Mouse (Mus musculus) gastrocnemius, postnatal 25 days (tissue): ENCODE measurements around the gene Abca7. TPM values are rescaled to one million over a fixed set of nuclear protein-coding genes. Genes with fewer than 3 reads are reported as not detected.
A peak's percentile ranks its signal among the peaks of the same experiment; 100 is the strongest.
"Not testable (repeated sequence)": the region's sequence is repeated elsewhere in the genome, so short reads cannot be mapped to it uniquely, and the experiment has no call there.

Experiments used
- DNase-seq: peaks from one replicate; pipeline ENCODE4 v3.0.0; 2022
- total RNA-seq, 2 experiments: library from RNA; stranded (reverse); gene quantifications; 1 replicate in 1 of 2; 2 replicates in 1 of 2; pipeline ENCODE4 v1.2.3; 2021

The Abca7 gene
- total RNA-seq, 2 experiments from 2014 or later: 4.9 to 5.7 TPM

DNA sequence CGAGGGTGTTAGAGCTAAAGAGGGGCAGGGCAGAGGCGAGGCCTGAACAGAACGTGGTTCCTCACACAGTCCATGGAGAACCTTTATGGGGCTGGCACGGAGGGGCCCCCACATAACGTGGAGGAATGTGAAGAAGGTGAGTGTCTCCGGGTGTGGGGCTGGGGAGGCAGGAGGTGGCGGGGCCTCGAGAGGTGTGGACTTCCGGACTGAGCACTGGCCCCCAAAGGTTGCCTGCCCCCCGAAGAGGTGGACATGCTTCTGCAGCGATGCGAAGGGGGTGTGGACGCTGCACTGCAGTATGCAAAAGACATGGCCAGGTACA is 25.0 kb downstream of the Abca7 start:
- no peak for DNase-seq

- DNase-seq: no peak
These were observed 25.9 kb downstream of the Abca7 start for GRCm38 (mm10) chr10:80022164-80022563.

DNA sequence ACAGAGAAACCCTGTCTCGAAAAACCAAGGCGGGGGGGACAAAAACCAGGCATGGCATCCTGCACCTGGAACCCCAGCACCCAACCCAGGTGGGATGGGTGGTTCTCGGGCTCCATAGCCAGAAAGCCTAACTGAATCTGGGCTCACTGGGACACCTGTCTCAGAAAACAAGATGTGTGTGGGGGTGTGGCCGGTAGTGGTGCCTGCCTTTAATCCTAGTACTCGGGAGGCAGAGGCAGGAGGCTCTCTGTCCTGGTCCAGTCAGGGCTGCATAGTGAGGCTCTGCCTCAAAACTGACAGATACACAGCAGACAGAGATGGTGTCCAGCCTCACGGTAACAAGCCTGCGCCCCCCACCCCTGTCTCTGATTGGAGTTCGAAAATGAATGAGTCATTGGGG is 26.5 kb downstream of the Abca7 start:
- no peak for DNase-seq

- no peak for DNase-seq
These were observed 27.5 kb downstream of the Abca7 start for GRCm38 (mm10) chr10:80023758-80024157.

DNA sequence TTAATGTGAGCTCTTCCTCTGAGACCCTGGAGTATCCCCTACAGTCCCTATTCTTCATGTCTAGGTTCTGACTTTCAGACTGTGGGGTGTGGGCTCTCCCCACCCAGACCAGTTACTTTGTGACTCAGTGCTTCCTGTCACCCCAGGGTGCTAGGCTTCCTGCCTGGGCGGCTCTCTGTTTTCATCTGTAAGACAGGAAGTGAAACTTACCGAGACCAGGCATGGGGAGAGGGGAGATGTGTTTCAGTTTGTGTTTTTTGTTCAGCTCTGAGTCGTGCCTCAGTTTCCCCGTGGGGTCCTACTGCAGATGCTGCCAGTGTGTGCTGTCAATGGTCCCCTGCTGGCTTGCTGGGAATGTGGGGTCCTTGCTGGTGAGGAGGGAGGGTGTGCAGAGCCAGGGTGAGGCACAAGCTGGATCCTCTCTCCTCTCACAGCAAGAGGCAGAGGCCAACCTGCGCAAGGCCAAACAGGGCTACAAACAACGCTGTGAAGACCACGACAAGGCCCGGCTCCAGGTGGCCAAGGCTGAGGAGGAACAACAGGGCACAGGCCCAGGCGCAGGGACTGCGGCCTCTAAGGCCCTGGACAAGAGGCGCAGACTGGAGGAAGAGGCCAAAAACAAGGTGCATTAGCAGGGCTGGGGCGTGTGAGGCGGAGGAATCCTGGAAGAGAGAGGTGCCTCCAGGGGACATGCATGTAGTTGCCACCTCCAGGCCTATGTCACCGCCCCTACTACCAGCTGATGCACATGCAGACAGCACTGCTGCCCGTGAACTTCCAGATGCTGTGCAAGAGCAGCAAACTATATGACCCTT is 28.1 kb downstream of the Abca7 start:
- no peak for DNase-seq

DNA sequence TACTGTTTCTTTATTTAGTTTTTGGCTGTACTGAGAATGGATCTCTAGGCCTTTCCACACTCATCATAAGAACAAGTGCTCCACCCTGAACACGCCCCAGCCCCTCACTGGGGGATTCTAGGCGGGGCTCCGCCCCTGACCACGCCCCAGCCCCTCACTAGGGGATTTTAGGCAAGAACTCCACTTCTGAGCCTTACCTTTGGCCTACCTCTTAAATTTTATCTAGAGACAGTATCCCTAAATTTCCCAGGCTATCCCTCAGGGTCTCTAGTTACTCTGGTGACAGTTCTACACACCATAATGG is 28.7 kb downstream of the Abca7 start:
- no peak for DNase-seq

DNA sequence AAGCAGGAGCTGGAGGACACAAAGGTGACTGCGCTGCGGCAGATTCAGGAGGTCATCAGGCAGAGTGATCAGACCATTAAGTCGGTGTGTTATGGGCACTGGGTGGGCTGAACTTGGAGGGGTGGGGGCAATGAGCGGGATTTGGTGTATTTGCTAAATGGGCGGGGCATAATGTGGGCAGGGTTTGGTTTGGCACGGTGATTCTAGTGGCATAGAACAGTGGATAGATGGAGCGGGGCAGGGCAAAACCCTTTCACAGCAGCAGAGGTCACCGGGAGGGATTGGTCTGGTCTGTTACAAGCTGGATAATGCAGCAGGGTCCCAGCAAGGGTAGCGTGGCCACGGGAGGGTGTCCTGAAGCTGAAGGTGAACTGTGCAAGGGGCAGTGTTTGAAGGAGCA is 29.2 kb downstream of the Abca7 start:
- no peak for DNase-seq

DNA sequence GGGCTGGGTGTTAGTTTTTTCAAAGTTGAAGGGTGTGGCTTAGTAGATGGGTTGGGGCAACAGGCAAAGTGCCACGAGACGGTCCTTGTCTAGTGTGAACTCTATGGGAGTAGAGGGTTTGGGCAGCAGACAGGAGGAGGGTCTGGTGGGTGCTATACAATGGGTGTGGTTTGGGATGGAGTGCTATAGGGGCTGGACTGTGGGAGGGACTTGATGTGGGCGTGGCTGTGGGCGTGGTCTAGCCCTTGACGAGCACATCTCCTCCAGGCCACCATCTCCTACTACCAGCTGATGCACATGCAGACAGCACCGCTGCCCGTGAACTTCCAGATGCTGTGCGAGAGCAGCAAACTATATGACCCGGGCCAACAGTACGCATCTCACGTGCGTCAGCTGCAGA is 29.6 kb downstream of the Abca7 start:
- no peak for DNase-seq

DNA sequence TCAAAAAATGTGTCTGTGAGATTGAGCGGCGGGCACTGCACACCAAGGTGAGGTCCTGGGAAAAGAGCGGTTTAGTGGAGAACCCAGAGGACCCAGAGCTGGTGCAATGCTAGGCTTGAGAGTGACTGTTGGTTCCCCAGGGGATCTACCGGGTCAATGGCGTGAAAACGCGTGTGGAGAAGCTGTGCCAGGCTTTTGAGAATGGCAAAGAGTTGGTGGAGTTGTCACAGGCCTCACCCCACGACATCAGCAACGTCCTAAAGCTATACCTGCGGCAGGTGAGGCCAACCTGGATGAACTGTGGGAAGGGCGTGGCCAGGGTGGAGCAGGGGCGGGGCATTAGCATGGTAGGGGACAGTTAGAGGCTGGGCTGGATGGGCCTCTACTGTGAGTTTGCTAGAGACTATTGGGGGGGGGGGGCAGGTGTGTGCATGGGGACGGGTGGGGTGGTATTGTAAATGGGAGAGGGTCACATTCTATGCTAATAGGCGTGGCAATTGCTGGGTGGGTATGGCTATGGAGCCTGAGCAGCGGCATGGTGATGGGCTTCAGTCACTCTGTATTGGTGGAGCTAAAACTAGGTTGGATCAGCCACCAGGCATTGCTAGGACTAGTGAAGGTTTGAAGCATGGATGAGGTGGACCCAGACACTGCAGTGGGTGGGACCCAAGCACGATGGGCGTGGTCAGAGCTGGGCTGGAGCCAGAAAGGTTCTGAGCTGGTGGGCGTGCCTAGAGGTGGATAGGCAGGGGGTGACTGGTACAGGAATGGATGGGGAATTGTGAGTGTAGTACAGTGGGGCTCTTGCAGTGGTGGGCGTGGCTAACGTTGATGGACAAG is 31.6 kb downstream of the Abca7 start:
- no peak for DNase-seq

DNA sequence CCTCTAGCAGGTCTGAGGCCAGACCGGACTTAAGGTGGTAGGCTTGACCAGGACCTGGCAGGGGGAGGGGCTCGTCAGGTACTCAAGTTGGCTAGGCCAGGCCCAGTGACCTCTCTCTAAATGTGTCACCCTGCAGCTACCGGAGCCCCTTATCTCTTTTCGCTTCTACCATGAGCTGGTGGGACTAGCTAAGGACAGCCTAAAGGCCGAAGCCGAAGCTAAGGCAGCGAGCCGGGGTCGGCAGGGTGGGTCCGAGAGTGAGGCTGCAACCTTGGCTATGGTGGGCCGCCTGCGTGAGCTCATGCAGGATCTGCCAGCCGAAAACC is 32.2 kb downstream of the Abca7 start:
- no peak for DNase-seq

- DNase-seq: no peak
These were observed 33.9 kb downstream of the Abca7 start for GRCm38 (mm10) chr10:80030191-80030590.

DNA sequence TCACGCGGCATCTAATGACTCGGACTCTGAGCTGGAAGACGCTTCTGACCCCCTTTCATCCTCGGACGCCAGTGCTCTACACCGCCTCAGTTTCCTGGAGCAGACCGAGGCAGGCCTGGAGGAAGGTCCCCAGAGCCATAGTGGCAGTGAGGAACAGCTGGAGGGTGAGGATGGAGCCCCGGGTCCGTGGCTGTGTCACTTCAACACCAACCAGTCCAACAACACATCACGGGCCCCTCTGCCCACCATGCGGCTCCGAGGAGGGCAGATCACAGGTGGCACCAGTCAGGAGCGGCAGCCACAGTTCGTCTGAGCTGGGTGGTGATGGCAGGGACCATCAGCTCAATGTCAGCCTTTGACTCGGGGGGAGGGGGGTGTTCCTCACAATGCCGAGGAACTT is 34.4 kb downstream of the Abca7 start:
- no peak for DNase-seq

GRCm38 (mm10) chr10:80032799-80033480 is 36.6 kb downstream of the Abca7 start:
- DNase-seq: no peak

- peak; percentile 47 for DNase-seq
These were observed 37.5 kb downstream of the Abca7 start for GRCm38 (mm10) chr10:80033511-80034391.

- peak; percentile 28 for DNase-seq
These were observed 38.9 kb downstream of the Abca7 start for GRCm38 (mm10) chr10:80035148-80035547.

DNA sequence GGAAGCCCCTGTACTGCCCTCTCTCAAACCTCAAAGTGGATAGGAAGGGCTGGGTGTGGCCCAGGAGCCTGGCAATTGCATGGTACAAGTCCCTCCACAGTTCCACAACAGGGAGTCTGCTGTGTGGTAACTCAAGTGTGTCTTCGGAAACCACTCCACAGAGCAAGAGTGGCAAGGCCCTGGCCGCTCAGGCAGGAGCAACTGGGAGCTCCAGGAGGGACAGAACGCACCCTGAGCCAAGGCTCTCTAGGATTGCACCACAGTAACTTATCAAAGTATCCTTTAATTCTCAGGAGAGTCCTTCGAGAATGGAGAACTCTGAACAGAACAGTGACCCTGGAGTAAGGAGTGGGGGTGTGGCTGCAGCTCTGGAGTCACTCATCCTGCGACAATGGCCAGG is 39.4 kb downstream of the Abca7 start:
- DNase-seq: no peak

DNA sequence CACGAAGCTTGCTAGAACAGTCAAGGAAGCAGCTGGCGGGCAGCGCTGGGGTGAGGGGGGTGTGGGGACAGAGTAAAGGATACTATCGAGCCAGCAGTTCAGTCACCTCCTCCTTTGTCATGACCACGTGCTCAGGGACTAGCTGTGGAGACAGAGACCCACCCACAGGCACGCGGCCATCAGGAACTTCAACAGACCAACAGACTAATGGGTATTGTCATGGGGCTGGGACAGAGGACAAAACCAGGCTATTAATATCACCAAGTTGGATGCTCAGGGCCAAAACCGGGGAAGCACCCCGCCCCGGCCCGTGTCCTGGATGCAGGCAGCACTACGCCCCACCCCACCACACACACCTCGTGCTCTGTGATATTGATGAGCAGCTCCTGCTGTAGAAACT is 40.5 kb downstream of the Abca7 start:
- no peak for DNase-seq

DNA sequence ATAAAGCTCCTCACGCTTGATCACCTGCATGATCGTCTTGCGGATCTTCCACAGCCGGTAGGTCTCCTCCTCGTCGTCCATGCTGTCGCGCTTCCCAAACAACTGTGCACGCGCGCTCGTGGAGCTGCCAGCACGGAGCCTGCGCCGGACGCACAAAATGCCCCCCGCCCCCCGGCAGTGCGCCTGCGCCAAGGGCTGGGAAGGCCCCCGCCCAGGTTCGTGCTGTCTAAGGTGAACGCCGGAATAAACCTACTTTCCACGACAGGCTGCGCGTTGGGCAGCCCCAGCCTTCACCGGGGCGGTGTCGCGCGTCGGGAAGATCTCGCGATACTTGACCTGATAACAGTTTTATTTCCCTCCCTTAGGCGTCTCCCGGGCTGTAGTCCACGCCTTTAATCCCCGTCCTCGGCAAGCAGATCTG is 43.3 kb downstream of the Abca7 start, which contains the start of gene Polr2e:
Gene Polr2e, minus strand, starts transcription at position 237 of the 421 bp plus-strand sequence.
- peak; percentile 97 for DNase-seq

DNA sequence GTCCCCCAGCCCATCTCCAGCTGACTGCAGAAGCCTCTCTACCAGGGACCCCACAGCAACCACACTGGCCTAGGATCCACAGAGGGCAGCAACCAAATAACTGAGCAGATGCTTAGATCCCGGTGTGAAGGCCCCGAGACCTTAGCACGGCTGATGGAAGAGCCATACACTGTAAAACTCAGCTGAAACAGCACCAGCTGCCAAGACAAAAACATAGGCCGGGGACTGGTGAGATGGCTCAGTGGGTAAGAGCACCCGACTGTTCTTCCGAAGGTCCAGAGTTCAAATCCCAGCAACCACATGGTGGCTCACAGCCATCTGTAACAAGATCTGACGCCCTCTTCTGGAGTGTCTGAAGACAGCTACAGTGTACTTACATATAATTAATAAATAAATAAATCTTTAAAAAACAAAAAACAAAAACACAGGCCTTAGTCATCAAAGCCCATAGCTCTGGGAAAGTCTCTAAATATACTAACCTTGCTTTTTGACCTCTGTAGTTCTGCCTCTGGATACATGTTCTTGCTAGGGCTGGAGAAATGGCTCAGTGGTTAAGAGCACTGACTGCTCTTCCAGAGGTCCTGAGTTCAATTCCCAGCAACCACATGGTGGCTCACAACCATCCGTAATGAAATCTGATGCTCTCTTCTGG is 45.2 kb downstream of the Abca7 start:
- DNase-seq: not testable (repeated sequence)

DNA sequence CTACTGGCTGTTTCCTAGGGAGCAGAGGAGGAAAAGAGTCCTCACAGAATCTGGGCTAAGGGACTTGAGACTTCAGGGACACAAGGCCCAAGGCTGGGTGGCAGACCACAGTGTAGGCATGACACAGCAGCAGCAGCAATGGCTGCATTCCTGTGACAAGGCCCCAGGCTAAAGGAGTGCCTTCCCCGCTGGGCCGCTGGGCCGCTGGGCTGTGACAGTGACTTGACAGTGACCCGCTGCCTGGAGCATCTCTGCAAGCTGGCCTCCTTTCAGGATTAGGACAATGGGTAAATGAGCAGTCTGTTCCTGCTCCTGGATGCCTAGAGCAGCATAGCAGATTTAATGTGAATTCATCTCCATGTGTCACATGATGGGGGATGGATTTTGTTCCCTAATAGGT is 47.8 kb downstream of the Abca7 start:
- DNase-seq: no peak

DNA sequence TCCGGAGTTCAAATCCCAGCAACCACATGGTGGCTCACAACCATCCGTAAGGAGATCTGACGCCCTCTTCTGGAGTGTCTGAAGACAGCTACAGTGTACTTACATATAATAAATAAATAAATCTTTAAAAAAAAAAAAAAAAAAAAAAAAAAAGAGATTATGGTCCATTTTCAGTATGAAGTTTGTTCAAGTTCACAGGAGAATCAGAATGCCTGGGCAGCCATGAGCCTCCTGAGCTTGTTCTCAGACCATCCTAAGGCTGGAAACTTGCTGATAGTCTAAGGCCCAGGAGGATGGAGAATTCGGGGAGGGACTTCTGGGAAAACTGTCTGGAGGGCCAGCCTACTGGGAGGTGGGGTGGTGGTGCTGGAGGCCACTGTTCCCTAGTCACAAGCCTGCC is 49.1 kb downstream of the Abca7 start:
- DNase-seq: not testable (repeated sequence)

- DNase-seq: no peak
These were observed 49.5 kb downstream of the Abca7 start for GRCm38 (mm10) chr10:80045766-80046165.
